Mouse (Mus musculus): ENCODE data around the gene Rnpep. TPM values are rescaled to one million over a fixed set of nuclear protein-coding genes. Genes with fewer than 3 reads are reported as not detected.
"Not testable (repeated sequence)": the region's sequence is repeated elsewhere in the genome, so short reads cannot be mapped to it uniquely, and the experiment has no call there.

Gene Rnpep
- total RNA-seq, 2 experiments from 2014 or later: 91.2 to 165 TPM

- no peak for ATAC-seq (replicated peaks; ENCODE audit: poor library complexity, severe bottlenecking)
These were observed 23.0 kb downstream of the Rnpep start for GRCm38 (mm10) chr1:135260931-135261330.

- peak; percentile 91 for ATAC-seq (replicated peaks; ENCODE audit: poor library complexity, severe bottlenecking)
These were observed 24.8 kb downstream of the Rnpep start for GRCm38 (mm10) chr1:135259128-135259436.

GRCm38 (mm10) chr1:135258380-135259127 lies 25.3 kb downstream of the Rnpep start, which contains the start of gene Elf3:
Elf3 (minus strand) TSS chr1:135258568.
- ATAC-seq (replicated peaks; ENCODE audit: poor library complexity, severe bottlenecking): no peak

- no peak for ATAC-seq (replicated peaks; ENCODE audit: poor library complexity, severe bottlenecking)
These were observed 27.6 kb downstream of the Rnpep start for GRCm38 (mm10) chr1:135256299-135256698.

GRCm38 (mm10) chr1:135252854-135253253 lies 31.0 kb downstream of the Rnpep start:
- no peak for ATAC-seq (replicated peaks; ENCODE audit: poor library complexity, severe bottlenecking)

GRCm38 (mm10) chr1:135251405-135251804 lies 32.5 kb downstream of the Rnpep start:
- ATAC-seq (replicated peaks; ENCODE audit: poor library complexity, severe bottlenecking): no peak

- ATAC-seq (replicated peaks; ENCODE audit: poor library complexity, severe bottlenecking): no peak
These were observed 33.2 kb downstream of the Rnpep start for GRCm38 (mm10) chr1:135250706-135251105.

GRCm38 (mm10) chr1:135248434-135248850 lies 35.4 kb downstream of the Rnpep start:
- no peak for ATAC-seq (replicated peaks; ENCODE audit: poor library complexity, severe bottlenecking)

- ATAC-seq (replicated peaks; ENCODE audit: poor library complexity, severe bottlenecking): no peak
These were observed 39.9 kb downstream of the Rnpep start for GRCm38 (mm10) chr1:135244014-135244413.

GRCm38 (mm10) chr1:135240206-135240605 lies 43.7 kb downstream of the Rnpep start:
- not testable (repeated sequence) for ATAC-seq (replicated peaks; ENCODE audit: poor library complexity, severe bottlenecking)

GRCm38 (mm10) chr1:135237131-135237851 lies 46.6 kb downstream of the Rnpep start:
- no peak for ATAC-seq (replicated peaks; ENCODE audit: poor library complexity, severe bottlenecking)

GRCm38 (mm10) chr1:135234771-135235170 lies 49.1 kb downstream of the Rnpep start:
- no peak for ATAC-seq (replicated peaks; ENCODE audit: poor library complexity, severe bottlenecking)

GRCm38 (mm10) chr1:135233961-135234360 lies 49.9 kb downstream of the Rnpep start:
- ATAC-seq (replicated peaks; ENCODE audit: poor library complexity, severe bottlenecking): no peak

- peak; percentile 53 for ATAC-seq (replicated peaks; ENCODE audit: poor library complexity, severe bottlenecking)
These were observed 52.0 kb downstream of the Rnpep start for GRCm38 (mm10) chr1:135231878-135232277.

- 0 out of 2 replicates have a peak, but pooled peaks have one; percentile 14 for ATAC-seq (replicated peaks; ENCODE audit: poor library complexity, severe bottlenecking)
These were observed 56.4 kb downstream of the Rnpep start for GRCm38 (mm10) chr1:135227339-135227950.

- ATAC-seq (replicated peaks; ENCODE audit: poor library complexity, severe bottlenecking): no peak
These were observed 58.8 kb downstream of the Rnpep start for GRCm38 (mm10) chr1:135224981-135225604.

GRCm38 (mm10) chr1:135224147-135224546 lies 59.7 kb downstream of the Rnpep start:
- peak; percentile 84 for ATAC-seq (replicated peaks; ENCODE audit: poor library complexity, severe bottlenecking)

GRCm38 (mm10) chr1:135217607-135218233 lies 66.2 kb downstream of the Rnpep start:
- ATAC-seq (replicated peaks; ENCODE audit: poor library complexity, severe bottlenecking): no peak

GRCm38 (mm10) chr1:135213772-135214640 lies 69.9 kb downstream of the Rnpep start:
- no peak for ATAC-seq (replicated peaks; ENCODE audit: poor library complexity, severe bottlenecking)
